Mouse (Mus musculus): ENCODE measurements at regions not wholly inside any gene's neighbourhood (a gene's known extent, or its start where the extent isn't known, plus 50 kb on each side); places are given as distances from the start of the nearest gene placed in this dataset.

DNA sequence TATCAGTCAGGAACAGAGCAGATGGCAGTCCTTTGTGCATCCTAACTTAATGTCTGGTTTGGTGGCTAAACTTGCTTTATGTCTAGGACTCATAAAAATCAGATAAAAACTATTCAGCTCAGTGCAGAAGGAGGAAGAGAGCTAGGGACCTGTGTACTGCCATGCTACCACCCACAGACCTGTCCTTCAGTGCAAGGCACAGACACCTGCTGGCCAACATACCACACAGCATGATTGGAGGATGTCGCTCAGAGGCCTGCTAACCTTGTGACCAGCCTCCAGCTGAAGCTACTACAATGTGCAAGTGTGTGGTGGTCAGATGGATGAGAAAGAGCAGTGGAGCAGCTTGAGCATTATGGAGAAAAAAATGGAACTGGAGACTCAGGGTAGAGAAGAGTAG, 73.0 kb upstream of the Ppp6c start:
- TF ChIP-seq ZNF384 (IDR thresholded peaks at IDR 0.05; ENCODE audit: low read depth, low read length): no peak
- no peak for TF ChIP-seq CHD2 (IDR thresholded peaks at IDR 0.05; ENCODE audit: low read depth, low read length)

All from ES-E14 (cell line).